Mouse (Mus musculus) left cerebral cortex, postnatal 36 days (tissue): Measurements from ENCODE around the gene Stradb. TPM values are rescaled to one million over a fixed set of nuclear protein-coding genes. Genes with fewer than 3 reads are reported as not detected.

Experiments
- total RNA-seq, 2 experiments: library from RNA; stranded (reverse); gene quantifications; 2 replicates each; pipeline ENCODE4 v1.2.3; 2021

Gene Stradb
- total RNA-seq, 2 experiments from 2014 or later, result 56.8 to 61.5 TPM

Other genes with a start within 250 kb of the Stradb start
- 1 to 10 TPM; 2.5 to 2.6 TPM for gene Casp8, start 178.1 kb upstream of the Stradb start, total RNA-seq
- 100 to 1,000 TPM; 157 to 160 TPM for gene Trak2, start 92 bp upstream of the Stradb start, total RNA-seq
- not detected for gene C2cd6, start 121.4 kb downstream of the Stradb start, total RNA-seq
- 10 to 100 TPM; 30.2 to 32.2 TPM for gene Tmem237, start 146.9 kb downstream of the Stradb start, total RNA-seq
- 1 to 10 TPM in 1 of 2 experiments, under 1 TPM in 1; 0.79 to 2.0 TPM for gene Mpp4, start 189.9 kb downstream of the Stradb start, total RNA-seq